Mouse (Mus musculus): Measurements from ENCODE around the gene Mettl1. TPM values are rescaled to one million over a fixed set of nuclear protein-coding genes. Genes with fewer than 3 reads are reported as not detected.
A peak's percentile ranks its signal among the peaks of the same experiment; 100 is the strongest.

Gene Mettl1
- 10 to 100 TPM; 12.0 to 12.6 TPM for total RNA-seq (2021)

- peak in 1 of 2 experiments; percentile 50 for DNase-seq
Measured at GRCm38 (mm10) chr10:127041274-127041766, at the start of gene Mettl1, which contains the start of gene Eef1akmt3. TSS of gene Mettl1 (plus strand) at chr10:127041414. TSS of gene Eef1akmt3 (minus strand) at chr10:127041513.

GRCm38 (mm10) chr10:126991676-126992075, 49.5 kb upstream of the Mettl1 start:
- DNase-seq = no peak

GRCm38 (mm10) chr10:126993621-126994020, 47.6 kb upstream of the Mettl1 start:
- DNase-seq = no peak

- no peak for DNase-seq
Measured at GRCm38 (mm10) chr10:126997340-126998113, 43.7 kb upstream of the Mettl1 start.

GRCm38 (mm10) chr10:127000529-127000928, 40.7 kb upstream of the Mettl1 start, which contains the start of gene Avil:
TSS of gene Avil (plus strand) at chr10:127000709.
- no peak for DNase-seq

- no peak for DNase-seq
Measured at GRCm38 (mm10) chr10:127001297-127001696, 39.9 kb upstream of the Mettl1 start.

- DNase-seq = no peak
Measured at GRCm38 (mm10) chr10:127002056-127002455, 39.2 kb upstream of the Mettl1 start.

GRCm38 (mm10) chr10:127002765-127003164, 38.4 kb upstream of the Mettl1 start:
- no peak for DNase-seq

GRCm38 (mm10) chr10:127003334-127003733, 37.9 kb upstream of the Mettl1 start:
- no peak for DNase-seq

GRCm38 (mm10) chr10:127003806-127004205, 37.4 kb upstream of the Mettl1 start:
- no peak for DNase-seq

GRCm38 (mm10) chr10:127016488-127016887, 24.7 kb upstream of the Mettl1 start:
- DNase-seq = no peak

GRCm38 (mm10) chr10:127017071-127017470, 24.1 kb upstream of the Mettl1 start:
- DNase-seq = no peak

- DNase-seq = no peak
Measured at GRCm38 (mm10) chr10:127018422-127018821, 22.8 kb upstream of the Mettl1 start.

GRCm38 (mm10) chr10:127030336-127031296, 10.6 kb upstream of the Mettl1 start, which contains the start of gene Tsfm:
TSS of gene Tsfm (minus strand) at chr10:127030840.
- DNase-seq = peak; percentile 90 to 92

GRCm38 (mm10) chr10:127033301-127033741, 7.9 kb upstream of the Mettl1 start:
- DNase-seq = no peak

- no peak for DNase-seq
Measured at GRCm38 (mm10) chr10:127036273-127036672, 4.9 kb upstream of the Mettl1 start.

- DNase-seq = no peak
Measured at GRCm38 (mm10) chr10:127037641-127038040, 3.6 kb upstream of the Mettl1 start.

- DNase-seq = no peak
Measured at GRCm38 (mm10) chr10:127040569-127041214, 522 bp upstream of the Mettl1 start.

GRCm38 (mm10) chr10:127041774-127042338, 642 bp downstream of the Mettl1 start:
- peak; percentile 92 for DNase-seq

- DNase-seq = no peak
Measured at GRCm38 (mm10) chr10:127042468-127043115, 1.4 kb downstream of the Mettl1 start.

GRCm38 (mm10) chr10:127043187-127043586, 2.0 kb downstream of the Mettl1 start:
- no peak for DNase-seq

All from layer of hippocampus, postnatal 36 days (tissue).